Mouse (Mus musculus) cerebellum, adult 11-12 months (tissue): ENCODE measurements around the gene Lepr.
"Not testable (repeated sequence)": the region's sequence is repeated elsewhere in the genome, so short reads cannot be mapped to it uniquely, and the experiment has no call there.

Source experiments
- DNase-seq: peaks from one replicate; pipeline ENCODE4 v3.0.0; 2022

Gene Lepr

DNA sequence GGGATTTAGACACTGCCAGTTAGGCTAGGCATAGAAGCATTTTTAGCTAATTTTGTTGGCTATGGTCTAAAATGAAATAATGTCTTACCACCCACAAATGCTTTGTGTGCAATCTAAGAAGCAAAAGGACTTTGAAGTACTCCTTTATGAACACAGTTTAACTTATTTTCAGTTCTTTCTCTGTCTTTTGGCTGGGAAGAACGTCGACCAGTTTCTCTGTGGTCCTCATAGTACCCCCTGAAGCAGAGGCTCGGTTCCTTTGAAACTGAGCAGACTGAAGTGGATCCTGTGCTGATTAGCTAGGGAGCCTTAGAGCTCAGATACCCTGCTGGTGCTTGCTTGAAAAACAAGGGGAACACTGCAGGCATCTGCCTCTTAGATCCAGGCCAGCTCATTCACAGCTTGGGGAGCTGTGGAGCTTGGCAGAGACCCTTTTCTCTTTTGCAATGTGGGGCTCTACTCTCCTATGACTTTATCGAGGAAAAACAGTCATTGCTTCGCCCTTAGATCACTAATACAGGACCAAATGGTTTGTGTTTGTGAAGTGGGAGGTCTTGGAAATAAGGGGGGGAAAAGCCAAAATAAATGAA, 1.9 kb downstream of the Lepr start:
- DNase-seq = no peak

- no peak for DNase-seq
These were observed 4.5 kb downstream of the Lepr start for GRCm38 (mm10) chr4:101721705-101722104.

DNA sequence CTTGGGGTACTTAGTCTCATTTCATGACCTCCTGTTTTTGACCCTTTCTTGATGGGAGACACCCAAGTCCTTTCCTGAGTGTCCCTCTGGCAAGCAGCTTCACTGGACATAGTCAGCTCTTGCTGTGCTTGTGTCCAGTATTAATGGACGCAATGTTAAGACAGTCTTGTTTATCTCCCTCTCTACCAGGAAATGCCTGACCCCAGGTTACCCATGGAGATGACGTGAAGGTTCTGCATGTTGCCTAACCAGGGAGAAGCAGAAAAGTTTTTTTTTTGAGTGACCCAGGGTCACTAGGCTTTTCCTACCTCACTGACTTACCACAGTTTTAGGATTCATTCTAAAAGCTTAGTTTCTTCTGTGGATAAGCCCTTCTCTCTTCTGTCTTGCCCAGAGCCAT, 24.8 kb downstream of the Lepr start:
- no peak for DNase-seq

DNA sequence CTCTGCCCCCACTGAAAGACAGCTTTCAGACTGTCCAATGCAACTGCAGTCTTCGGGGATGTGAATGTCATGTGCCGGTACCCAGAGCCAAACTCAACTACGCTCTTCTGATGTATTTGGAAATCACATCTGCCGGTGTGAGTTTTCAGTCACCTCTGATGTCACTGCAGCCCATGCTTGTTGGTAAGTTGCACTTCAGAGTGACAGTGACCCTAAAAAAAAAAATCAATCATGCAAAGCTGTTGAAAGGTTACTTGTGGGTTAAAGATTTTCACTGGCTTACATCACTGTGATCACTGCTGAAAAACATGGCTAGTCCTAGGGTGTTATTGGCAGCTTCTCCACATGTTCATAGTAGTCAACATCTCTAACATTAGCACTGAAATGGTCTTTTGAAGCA, 28.3 kb downstream of the Lepr start:
- no peak for DNase-seq

GRCm38 (mm10) chr4:101760490-101760889, 43.3 kb downstream of the Lepr start:
- DNase-seq = no peak

DNA sequence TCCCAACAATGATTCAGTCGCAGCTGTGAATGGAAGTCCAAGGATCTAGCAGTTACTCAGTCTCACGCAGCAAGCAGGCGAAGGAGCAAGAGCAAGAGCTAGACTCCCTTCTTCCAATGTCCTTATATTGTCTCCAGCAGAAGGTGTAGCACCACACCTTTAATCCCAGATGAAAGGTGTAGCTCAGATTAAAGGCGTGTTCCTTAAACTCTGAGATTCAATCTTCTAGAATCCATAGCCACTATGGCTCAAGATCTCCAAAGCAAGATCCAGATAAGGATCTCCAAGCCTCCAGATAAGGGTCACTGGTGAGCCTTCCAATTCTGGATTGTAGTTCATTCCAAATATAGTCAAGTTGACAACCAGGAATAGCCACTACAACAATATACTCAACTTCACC, 126.7 kb downstream of the Lepr start, which contains the start of gene B020004J07Rik:
Gene B020004J07Rik, minus strand, starts transcription at position 101 of the 400 bp plus-strand sequence.
- not testable (repeated sequence) for DNase-seq

- DNase-seq = no peak
These were observed 133.7 kb downstream of the Lepr start for GRCm38 (mm10) chr4:101850908-101851307.

- DNase-seq = no peak
These were observed 143.7 kb downstream of the Lepr start for GRCm38 (mm10) chr4:101860873-101861272.

GRCm38 (mm10) chr4:101862289-101862688, 145.1 kb downstream of the Lepr start:
- DNase-seq = no peak
